Mouse (Mus musculus) megakaryocyte, embryonic 14.5 days (primary cell): ENCODE measurements around the gene Lemd1.

Experiments used
- FLI1 ChIP-seq: IDR thresholded peaks from 2 replicates; pipeline ENCODE4 v1.6.1; 2012; ENCODE audit warnings: low read length, inconsistent platforms, mixed read lengths
- GATA1 ChIP-seq: IDR thresholded peaks from 3 replicates; pipeline ENCODE4 v1.6.1; 2012; ENCODE audit warnings: mixed read lengths, low read length, inconsistent platforms, borderline replicate concordance

DNA sequence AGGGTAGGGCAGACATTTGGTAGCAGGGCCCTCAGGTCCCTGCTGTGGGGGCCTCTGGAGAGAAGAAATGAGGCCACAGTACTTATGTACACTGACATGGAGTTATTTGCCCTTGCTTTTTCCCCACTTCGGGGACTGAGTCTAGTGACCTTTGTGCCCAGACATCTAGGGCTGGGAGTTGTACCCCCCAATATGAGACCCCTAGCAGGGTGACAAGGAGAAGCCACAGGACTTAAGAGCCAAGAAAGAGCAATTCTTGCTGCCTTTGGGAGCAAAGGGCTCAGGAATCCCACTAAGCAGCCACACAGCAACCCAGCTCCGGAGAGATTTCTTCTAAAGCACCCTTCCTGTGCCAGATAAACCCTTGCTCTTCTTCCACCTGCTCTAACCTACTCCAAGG is 10.7 kb downstream of the Lemd1 start:
- TF ChIP-seq FLI1 (no peak), GATA1 (no peak)
